Mouse (Mus musculus) lung, adult 2 months (tissue): ENCODE results near the gene Usf1.

ENCODE experiments used
- CTCF ChIP-seq: fragments of 200-500 bp; IDR thresholded peaks from 2 replicates; pipeline ENCODE4 v1.5.1; 2011; ENCODE audit warnings: mild to moderate bottlenecking, low read length, control low read depth; ENCODE audit not compliant: insufficient read depth
- POLR2A ChIP-seq: fragments of 200-500 bp; IDR thresholded peaks from 2 replicates; pipeline ENCODE4 v1.6.1; 2011; ENCODE audit warnings: low read depth, mild to moderate bottlenecking, control low read depth, low read length, borderline replicate concordance; ENCODE audit errors: extremely low read depth

- TF ChIP-seq CTCF (no peak), POLR2A (no peak)
Measured at GRCm38 (mm10) chr1:171452923-171453322, 41.8 kb downstream of the Usf1 start.
